Mouse (Mus musculus) forebrain, embryonic 10.5 days (tissue): ENCODE data around the gene Fam234a. TPM values are rescaled to one million over a fixed set of nuclear protein-coding genes. Genes with fewer than 3 reads are reported as not detected.
A peak's percentile ranks its signal among the peaks of the same experiment; 100 is the strongest.

Source experiments
- DNase-seq: peaks from one replicate; pipeline ENCODE4 v3.0.0-alpha.2; 2017; ENCODE audit warnings: low spot score; ENCODE audit errors: extremely low spot score
- H3K27ac ChIP-seq: fragments of 300-500 bp; sonication (generic); 2 replicates; pipeline ENCODE4 v1.5.1; 2016; ENCODE audit warnings: mild to moderate bottlenecking
- H3K27me3 ChIP-seq: fragments of 300-500 bp; sonication (generic); 2 replicates; pipeline ENCODE4 v1.6.1; 2016; ENCODE audit warnings: mild to moderate bottlenecking; ENCODE audit not compliant: poor library complexity, severe bottlenecking
- H3K36me3 ChIP-seq: fragments of 300-500 bp; sonication (generic); replicated peaks from 2 replicates; pipeline ENCODE4 v1.6.1; 2016; ENCODE audit warnings: mild to moderate bottlenecking, moderate library complexity
- H3K4me1 ChIP-seq: fragments of 300-500 bp; sonication (generic); 2 replicates; pipeline ENCODE4 v1.6.1; 2016
- H3K4me3 ChIP-seq: fragments of 300-500 bp; sonication (generic); 2 replicates; pipeline ENCODE4 v1.5.1; 2016; ENCODE audit warnings: mild to moderate bottlenecking, moderate library complexity
- H3K9me3 ChIP-seq: fragments of 300-500 bp; sonication (generic); 2 replicates; pipeline ENCODE4 v1.6.1; 2016; ENCODE audit warnings: mild to moderate bottlenecking, moderate library complexity
- whole genome bisulfite sequencing: fragments of 180-500 bp; shearing (Covaris S2); methylation state at CpG from one replicate; pipeline ENCODE4 v1.1.7; 2016; 5-methylcytosine and 5-hydroxymethylcytosine counted together
- polyA plus RNA-seq: library from polyadenylated mRNA; unstranded; fragments of >200 nt; fragmentation: Nextera tagmentation; extraction: Ambion mirVana; gene quantifications from 2 replicates; pipeline ENCODE4 v1.2.1, GENCODE M21; 2016

The Fam234a gene
- polyA plus RNA-seq, 1 experiment from 2014 or later = 24.4 TPM

DNA sequence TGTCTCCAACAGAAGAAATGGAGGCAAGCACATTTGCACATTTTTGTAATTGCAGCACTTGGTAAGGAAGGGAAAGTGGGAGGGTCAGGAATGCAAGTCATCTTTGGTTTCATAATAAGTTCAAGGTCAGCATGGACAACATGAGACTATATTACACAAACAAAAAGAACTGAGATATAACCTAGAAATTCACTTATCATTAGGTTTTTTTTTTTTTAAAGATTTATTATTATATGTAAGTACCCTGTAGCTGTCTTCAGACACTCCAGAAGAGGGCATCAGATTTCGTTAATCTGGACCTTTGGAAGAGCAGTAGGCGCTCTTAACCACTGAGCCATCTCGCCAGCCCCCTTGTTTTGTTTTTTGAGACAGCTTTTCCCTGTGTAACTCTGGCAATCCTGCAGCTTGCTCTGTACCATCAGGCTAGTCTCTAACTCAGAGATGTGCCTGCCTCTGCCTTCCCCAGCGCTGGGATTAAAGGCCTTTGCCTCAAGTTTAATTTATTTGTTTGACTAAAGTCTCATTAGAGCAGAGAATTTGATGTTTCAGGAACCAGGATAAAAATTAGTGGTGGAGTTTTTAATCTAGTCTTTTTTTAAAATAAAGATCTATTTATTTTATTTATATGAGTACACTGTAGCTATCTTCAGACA is 8.0 kb upstream of the Fam234a start:
- peaks cover 17% of the 10 kb centered on the region for H3K4me1 ChIP-seq
- peaks cover 29% of the 10 kb centered on the region for H3K36me3 ChIP-seq
- no peak for DNase-seq
- peak overlapping the region; percentile 98 for H3K4me3 ChIP-seq
- H3K9me3 ChIP-seq = no peaks in the 10 kb centered on the region
- H3K27me3 ChIP-seq = no peaks in the 10 kb centered on the region
- peak overlapping the region; percentile 99 for H3K27ac ChIP-seq
- WGBS = 53% methylated on average over 4 of the region's 4 CpGs

- peak overlapping the region; percentile 86 for H3K27ac ChIP-seq
- no peaks in the 10 kb centered on the region for H3K36me3 ChIP-seq
- no peak for DNase-seq
- H3K4me3 ChIP-seq = peak overlapping the region; percentile 74
- H3K4me1 ChIP-seq = peaks cover 21% of the 10 kb centered on the region
- WGBS = under 1% methylated on average over 32 of the region's 32 CpGs
- H3K27me3 ChIP-seq = no peaks in the 10 kb centered on the region
- H3K9me3 ChIP-seq = no peaks in the 10 kb centered on the region
Observed at GRCm38 (mm10) chr17:26243471-26244100, 456 bp downstream of the Fam234a start.

- Histone ChIP-seq H3K4me1 (peaks cover 28% of the 10 kb centered on the region), H3K27me3 (no peaks in the 10 kb centered on the region), H3K9me3 (no peaks in the 10 kb centered on the region), H3K27ac (no peak overlapping the region), H3K36me3 (no peaks in the 10 kb centered on the region), H3K4me3 (no peak overlapping the region)
- WGBS = 86% methylated on average over 6 of the region's 6 CpGs
- DNase-seq = no peak
Observed at GRCm38 (mm10) chr17:26240990-26241389, 3.1 kb downstream of the Fam234a start.

- no peak overlapping the region for H3K27ac ChIP-seq
- 87% methylated on average over 6 of the region's 6 CpGs for WGBS
- H3K4me3 ChIP-seq = no peak overlapping the region
- no peak for DNase-seq
- peaks cover 35% of the 10 kb centered on the region for H3K4me1 ChIP-seq
- H3K9me3 ChIP-seq = no peaks in the 10 kb centered on the region
- no peaks in the 10 kb centered on the region for H3K27me3 ChIP-seq
- H3K36me3 ChIP-seq = no peaks in the 10 kb centered on the region
Observed at GRCm38 (mm10) chr17:26240120-26240790, 3.8 kb downstream of the Fam234a start.

- no peaks in the 10 kb centered on the region for H3K27me3 ChIP-seq
- no peaks in the 10 kb centered on the region for H3K36me3 ChIP-seq
- H3K9me3 ChIP-seq = no peaks in the 10 kb centered on the region
- 80% methylated on average over 2 of the region's 2 CpGs for WGBS
- peaks cover 40% of the 10 kb centered on the region for H3K4me1 ChIP-seq
- H3K4me3 ChIP-seq = no peak overlapping the region
- no peak overlapping the region for H3K27ac ChIP-seq
- no peak for DNase-seq
Observed at GRCm38 (mm10) chr17:26239551-26239950, 4.5 kb downstream of the Fam234a start.

- peaks cover 25% of the 10 kb centered on the region for H3K4me1 ChIP-seq
- DNase-seq = no peak
- H3K27ac ChIP-seq = no peak overlapping the region
- H3K27me3 ChIP-seq = no peaks in the 10 kb centered on the region
- no peaks in the 10 kb centered on the region for H3K9me3 ChIP-seq
- H3K36me3 ChIP-seq = no peaks in the 10 kb centered on the region
- 89% methylated on average over 10 of the region's 10 CpGs for WGBS
- no peak overlapping the region for H3K4me3 ChIP-seq
Observed at GRCm38 (mm10) chr17:26237667-26238066, 6.4 kb downstream of the Fam234a start.

DNA sequence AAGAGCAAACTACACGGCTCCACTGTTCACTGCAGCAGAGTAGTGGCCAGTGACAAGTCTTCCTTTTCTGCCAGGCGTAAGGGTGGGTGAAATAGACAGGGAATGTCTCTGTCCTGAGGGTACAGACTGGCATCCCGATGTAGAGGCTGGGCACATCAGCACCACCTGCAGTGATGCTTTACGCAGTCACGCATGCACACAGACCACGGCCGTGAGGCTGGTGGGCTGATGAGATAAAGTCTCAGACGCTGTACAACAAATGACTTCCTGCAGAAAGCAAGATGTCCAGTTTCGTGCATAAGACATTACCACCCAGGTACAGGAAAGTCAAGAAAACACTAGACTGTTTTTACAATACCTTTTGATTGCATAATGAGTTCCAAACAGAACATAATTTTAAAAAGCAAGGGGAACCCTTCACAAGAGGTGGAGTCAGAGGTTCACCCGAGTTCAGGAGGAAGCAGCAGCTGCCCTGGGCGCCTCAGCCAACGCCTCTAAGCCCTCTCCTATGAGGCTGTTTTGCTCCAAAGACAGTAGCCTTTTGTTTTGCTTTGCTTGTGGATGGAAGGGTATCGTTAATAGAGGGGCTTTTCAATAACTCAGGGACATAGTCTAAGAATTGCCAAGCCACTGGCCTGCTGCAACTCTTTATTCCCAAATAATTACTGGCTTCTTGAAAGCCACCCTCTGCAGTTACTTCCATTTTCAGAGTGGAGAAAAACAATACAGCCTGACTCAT is 8.8 kb downstream of the Fam234a start:
- Histone ChIP-seq H3K9me3 (no peaks in the 10 kb centered on the region), H3K4me3 (no peak overlapping the region), H3K27me3 (no peaks in the 10 kb centered on the region), H3K27ac (no peak overlapping the region; the same call in none of the 2 replicates), H3K36me3 (no peaks in the 10 kb centered on the region), H3K4me1 (peaks cover 19% of the 10 kb centered on the region)
- no peak for DNase-seq
- 60% methylated on average over 13 of the region's 13 CpGs for WGBS

- Histone ChIP-seq H3K36me3 (no peaks in the 10 kb centered on the region), H3K9me3 (no peaks in the 10 kb centered on the region), H3K27ac (no peak overlapping the region), H3K27me3 (no peaks in the 10 kb centered on the region), H3K4me3 (no peak overlapping the region), H3K4me1 (peaks cover 19% of the 10 kb centered on the region)
- no peak for DNase-seq
- whole genome bisulfite sequencing = 91% methylated on average over 8 of the region's 8 CpGs
Observed at GRCm38 (mm10) chr17:26234386-26234785, 9.7 kb downstream of the Fam234a start.

GRCm38 (mm10) chr17:26232863-26233262 is 11.2 kb downstream of the Fam234a start:
- no peak for DNase-seq
- Histone ChIP-seq H3K36me3 (no peaks in the 10 kb centered on the region), H3K9me3 (no peaks in the 10 kb centered on the region), H3K4me3 (no peak overlapping the region), H3K4me1 (peaks cover 19% of the 10 kb centered on the region), H3K27me3 (no peaks in the 10 kb centered on the region), H3K27ac (no peak overlapping the region)
- 70% methylated on average over 8 of the region's 8 CpGs for WGBS

DNA sequence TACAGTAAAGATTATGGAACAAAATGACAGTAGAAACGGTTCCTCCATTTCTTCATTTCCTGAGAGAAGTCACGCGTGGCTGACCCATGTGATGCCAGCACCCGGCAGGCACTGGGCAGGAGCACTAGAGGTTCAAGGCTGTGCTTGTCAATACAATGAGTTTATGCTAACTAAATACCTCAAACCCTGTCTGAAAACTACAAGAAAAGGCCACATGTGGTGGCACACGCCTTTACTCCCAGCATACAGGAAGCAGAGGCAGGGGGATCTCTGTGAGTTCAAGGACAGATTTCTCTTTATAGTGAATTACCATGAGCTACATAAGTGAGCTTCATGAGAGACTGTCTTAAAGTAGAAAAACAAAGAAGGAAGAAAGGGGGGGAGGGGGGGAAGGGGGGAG is 12.9 kb downstream of the Fam234a start:
- no peak for DNase-seq
- WGBS = 89% methylated on average over 5 of the region's 5 CpGs

DNA sequence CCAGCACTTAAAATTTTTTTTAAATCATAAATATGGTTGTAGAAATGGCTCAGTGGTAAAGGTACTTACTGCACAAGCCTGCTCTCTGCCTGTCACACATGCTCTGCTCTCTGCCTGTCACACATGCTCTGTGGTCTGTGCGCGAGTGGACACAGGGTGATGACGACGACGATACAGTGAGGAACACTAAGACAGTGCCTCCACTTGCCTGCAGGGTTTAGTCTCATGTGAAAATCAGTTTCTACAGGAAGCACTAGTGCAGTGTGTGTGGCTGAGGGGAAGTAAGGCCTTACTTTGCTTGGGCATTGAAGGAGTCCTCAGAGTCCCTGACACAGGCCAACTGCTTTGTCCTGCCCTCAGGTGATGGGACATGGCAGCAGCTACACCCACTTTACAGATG is 14.3 kb downstream of the Fam234a start:
- Histone ChIP-seq H3K27me3 (no peaks in the 10 kb centered on the region), H3K4me3 (no peak overlapping the region), H3K36me3 (no peaks in the 10 kb centered on the region), H3K4me1 (peaks cover under 1% of the 10 kb centered on the region; the same call in 1 of the 2 replicates), H3K27ac (no peak overlapping the region), H3K9me3 (no peaks in the 10 kb centered on the region)
- WGBS = 92% methylated on average over 5 of the region's 5 CpGs
- no peak for DNase-seq

More for the DNA sequence above, 12.9 kb downstream of the Fam234a start:
- H3K4me1 ChIP-seq = peaks cover 14% of the 10 kb centered on the region
- H3K9me3 ChIP-seq = no peaks in the 10 kb centered on the region
- H3K27me3 ChIP-seq = no peaks in the 10 kb centered on the region
- no peaks in the 10 kb centered on the region for H3K36me3 ChIP-seq
- H3K4me3 ChIP-seq = no peak overlapping the region
- H3K27ac ChIP-seq = no peak overlapping the region

DNA sequence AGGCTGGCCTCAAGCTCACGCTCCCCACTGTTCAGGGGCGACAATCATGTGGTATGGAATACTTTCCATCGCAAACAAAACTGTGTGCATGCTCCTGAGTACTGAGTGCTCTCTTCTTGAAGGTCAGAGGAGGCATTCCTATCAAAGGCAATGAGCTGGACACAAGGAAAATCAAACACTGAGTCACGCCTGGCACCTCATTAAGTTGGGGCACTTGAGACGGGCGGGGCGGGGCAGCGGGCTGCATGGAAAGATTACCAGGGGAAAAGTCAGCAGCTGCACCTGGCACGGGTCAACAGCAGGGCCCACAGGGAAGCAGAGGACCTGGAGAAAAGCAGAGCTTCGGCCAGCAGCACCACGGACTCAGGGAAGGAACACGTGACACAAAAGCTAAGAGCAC is 18.9 kb downstream of the Fam234a start:
- no peaks in the 10 kb centered on the region for H3K27me3 ChIP-seq
- no peaks in the 10 kb centered on the region for H3K9me3 ChIP-seq
- no peak for DNase-seq
- H3K36me3 ChIP-seq = no peaks in the 10 kb centered on the region
- H3K4me3 ChIP-seq = no peak overlapping the region
- 89% methylated on average over 12 of the region's 12 CpGs for WGBS
- H3K4me1 ChIP-seq = no peaks in the 10 kb centered on the region
- no peak overlapping the region for H3K27ac ChIP-seq
